Mouse (Mus musculus): ENCODE results near the gene Gm17334. TPM values are rescaled to one million over a fixed set of nuclear protein-coding genes. Genes with fewer than 3 reads are reported as not detected.

Gene Gm17334
- polyA plus RNA-seq, 1 experiment from 2014 or later = not detected

GRCm38 (mm10) chr11:53794015-53794414 is 21.0 kb upstream of the Gm17334 start:
- no peaks in the 10 kb centered on the region for H3K27me3 ChIP-seq (ENCODE audit: control insufficient read depth, insufficient read depth, low read length)
- H3K36me3 ChIP-seq (ENCODE audit: control insufficient read depth, insufficient read depth, low read length) = no peaks in the 10 kb centered on the region
- H3K4me1 ChIP-seq (ENCODE audit: control insufficient read depth, insufficient read depth, low read length) = peaks cover 4% of the 10 kb centered on the region; the same call in 1 of the 2 replicates
- no peak overlapping the region for H3K9ac ChIP-seq (ENCODE audit: low read length)
- 78% methylated on average over 3 of the region's 3 CpGs for WGBS
- H3K27ac ChIP-seq (replicated peaks; ENCODE audit: low read depth, low read length) = no peak overlapping the region
- no peak overlapping the region for H3K4me3 ChIP-seq (ENCODE audit: low read depth, low read length)
- H3K9me3 ChIP-seq (ENCODE audit: control insufficient read depth, low read length) = no peaks in the 10 kb centered on the region
- H3K4me2 ChIP-seq (ENCODE audit: low read depth, severe bottlenecking) = no peak overlapping the region
- DNase-seq (ENCODE audit: low spot score) (no peak), ATAC-seq (ENCODE audit: insufficient number of reproducible peaks, low FRiP score, low TSS enrichment, low read depth) (no peak)

GRCm38 (mm10) chr11:53792986-53793385 is 20.0 kb upstream of the Gm17334 start:
- H3K36me3 ChIP-seq (ENCODE audit: control insufficient read depth, insufficient read depth, low read length) = no peaks in the 10 kb centered on the region
- no peaks in the 10 kb centered on the region for H3K9me3 ChIP-seq (ENCODE audit: control insufficient read depth, low read length)
- peaks cover 4% of the 10 kb centered on the region; the same call in 1 of the 2 replicates for H3K4me1 ChIP-seq (ENCODE audit: control insufficient read depth, insufficient read depth, low read length)
- no peaks in the 10 kb centered on the region for H3K27me3 ChIP-seq (ENCODE audit: control insufficient read depth, insufficient read depth, low read length)
- H3K9ac ChIP-seq (ENCODE audit: low read length) = no peak overlapping the region
- ATAC-seq (ENCODE audit: insufficient number of reproducible peaks, low FRiP score, low TSS enrichment, low read depth) (no peak), DNase-seq (ENCODE audit: low spot score) (no peak)
- H3K4me3 ChIP-seq (ENCODE audit: low read depth, low read length) = no peak overlapping the region
- no peak overlapping the region for H3K4me2 ChIP-seq (ENCODE audit: low read depth, severe bottlenecking)
- H3K27ac ChIP-seq (replicated peaks; ENCODE audit: low read depth, low read length) = no peak overlapping the region
- WGBS = 73% methylated on average over 3 of the region's 3 CpGs

GRCm38 (mm10) chr11:53789277-53789676 is 16.3 kb upstream of the Gm17334 start:
- no peak overlapping the region for H3K27ac ChIP-seq (replicated peaks; ENCODE audit: low read depth, low read length)
- no peaks in the 10 kb centered on the region for H3K36me3 ChIP-seq (ENCODE audit: control insufficient read depth, insufficient read depth, low read length)
- 65% methylated on average over 3 of the region's 3 CpGs for WGBS
- no peak for ATAC-seq (ENCODE audit: insufficient number of reproducible peaks, low FRiP score, low TSS enrichment, low read depth)
- no peak for DNase-seq (ENCODE audit: low spot score)
- H3K9me3 ChIP-seq (ENCODE audit: control insufficient read depth, low read length) = no peaks in the 10 kb centered on the region
- no peak overlapping the region for H3K4me3 ChIP-seq (ENCODE audit: low read depth, low read length)
- no peaks in the 10 kb centered on the region for H3K27me3 ChIP-seq (ENCODE audit: control insufficient read depth, insufficient read depth, low read length)
- H3K4me1 ChIP-seq (ENCODE audit: control insufficient read depth, insufficient read depth, low read length) = peaks cover 4% of the 10 kb centered on the region; the same call in 1 of the 2 replicates
- no peak overlapping the region for H3K9ac ChIP-seq (ENCODE audit: low read length)
- H3K4me2 ChIP-seq (ENCODE audit: low read depth, severe bottlenecking) = no peak overlapping the region

- no peak overlapping the region for H3K9ac ChIP-seq (ENCODE audit: low read length)
- H3K4me2 ChIP-seq (ENCODE audit: low read depth, severe bottlenecking) = no peak overlapping the region
- WGBS = 75% methylated on average over 8 of the region's 8 CpGs
- no peak overlapping the region for H3K27ac ChIP-seq (replicated peaks; ENCODE audit: low read depth, low read length)
- DNase-seq (ENCODE audit: low spot score) = no peak
- H3K4me3 ChIP-seq (ENCODE audit: low read depth, low read length) = no peak overlapping the region
- no peak for ATAC-seq (ENCODE audit: insufficient number of reproducible peaks, low FRiP score, low TSS enrichment, low read depth)
- no peaks in the 10 kb centered on the region for H3K4me1 ChIP-seq (ENCODE audit: control insufficient read depth, insufficient read depth, low read length)
- no peaks in the 10 kb centered on the region for H3K9me3 ChIP-seq (ENCODE audit: control insufficient read depth, low read length)
- no peaks in the 10 kb centered on the region for H3K36me3 ChIP-seq (ENCODE audit: control insufficient read depth, insufficient read depth, low read length)
- no peaks in the 10 kb centered on the region for H3K27me3 ChIP-seq (ENCODE audit: control insufficient read depth, insufficient read depth, low read length)
Measured at GRCm38 (mm10) chr11:53788196-53788595, 15.2 kb upstream of the Gm17334 start.

- ATAC-seq (ENCODE audit: insufficient number of reproducible peaks, low FRiP score, low TSS enrichment, low read depth) (no peak), DNase-seq (ENCODE audit: low spot score) (no peak)
- no peaks in the 10 kb centered on the region for H3K4me1 ChIP-seq (ENCODE audit: control insufficient read depth, insufficient read depth, low read length)
- no peak overlapping the region for H3K4me2 ChIP-seq (ENCODE audit: low read depth, severe bottlenecking)
- H3K9me3 ChIP-seq (ENCODE audit: control insufficient read depth, low read length) = no peaks in the 10 kb centered on the region
- 88% methylated on average over 13 of the region's 13 CpGs for WGBS
- H3K4me3 ChIP-seq (ENCODE audit: low read depth, low read length) = no peak overlapping the region
- no peak overlapping the region for H3K9ac ChIP-seq (ENCODE audit: low read length)
- no peak overlapping the region for H3K27ac ChIP-seq (replicated peaks; ENCODE audit: low read depth, low read length)
- H3K36me3 ChIP-seq (ENCODE audit: control insufficient read depth, insufficient read depth, low read length) = no peaks in the 10 kb centered on the region
- no peaks in the 10 kb centered on the region for H3K27me3 ChIP-seq (ENCODE audit: control insufficient read depth, insufficient read depth, low read length)
Measured at GRCm38 (mm10) chr11:53786058-53787031, 13.4 kb upstream of the Gm17334 start.

GRCm38 (mm10) chr11:53785311-53785936 is 12.4 kb upstream of the Gm17334 start:
- Histone ChIP-seq H3K4me2 (ENCODE audit: low read depth, severe bottlenecking) (no peak overlapping the region), H3K4me1 (ENCODE audit: control insufficient read depth, insufficient read depth, low read length) (no peaks in the 10 kb centered on the region), H3K9me3 (ENCODE audit: control insufficient read depth, low read length) (no peaks in the 10 kb centered on the region), H3K9ac (ENCODE audit: low read length) (no peak overlapping the region), H3K36me3 (ENCODE audit: control insufficient read depth, insufficient read depth, low read length) (no peaks in the 10 kb centered on the region), H3K27ac (replicated peaks; ENCODE audit: low read depth, low read length) (no peak overlapping the region), H3K27me3 (ENCODE audit: control insufficient read depth, insufficient read depth, low read length) (no peaks in the 10 kb centered on the region), H3K4me3 (ENCODE audit: low read depth, low read length) (no peak overlapping the region)
- DNase-seq (ENCODE audit: low spot score) (no peak), ATAC-seq (ENCODE audit: insufficient number of reproducible peaks, low FRiP score, low TSS enrichment, low read depth) (no peak)
- 84% methylated on average over 3 of the region's 3 CpGs for WGBS

- Histone ChIP-seq H3K4me1 (ENCODE audit: control insufficient read depth, insufficient read depth, low read length) (no peaks in the 10 kb centered on the region), H3K4me3 (ENCODE audit: low read depth, low read length) (no peak overlapping the region), H3K27ac (replicated peaks; ENCODE audit: low read depth, low read length) (no peak overlapping the region), H3K9me3 (ENCODE audit: control insufficient read depth, low read length) (no peaks in the 10 kb centered on the region), H3K4me2 (ENCODE audit: low read depth, severe bottlenecking) (no peak overlapping the region), H3K9ac (ENCODE audit: low read length) (no peak overlapping the region), H3K36me3 (ENCODE audit: control insufficient read depth, insufficient read depth, low read length) (no peaks in the 10 kb centered on the region), H3K27me3 (ENCODE audit: control insufficient read depth, insufficient read depth, low read length) (no peaks in the 10 kb centered on the region)
- no peak for DNase-seq (ENCODE audit: low spot score)
- 90% methylated on average over 9 of the region's 9 CpGs for WGBS
- no peak for ATAC-seq (ENCODE audit: insufficient number of reproducible peaks, low FRiP score, low TSS enrichment, low read depth)
Measured at GRCm38 (mm10) chr11:53783288-53783687, 10.3 kb upstream of the Gm17334 start.

GRCm38 (mm10) chr11:53781964-53782363 is 9.0 kb upstream of the Gm17334 start:
- Histone ChIP-seq H3K4me1 (ENCODE audit: control insufficient read depth, insufficient read depth, low read length) (no peaks in the 10 kb centered on the region), H3K27ac (replicated peaks; ENCODE audit: low read depth, low read length) (no peak overlapping the region), H3K36me3 (ENCODE audit: control insufficient read depth, insufficient read depth, low read length) (no peaks in the 10 kb centered on the region), H3K9me3 (ENCODE audit: control insufficient read depth, low read length) (no peaks in the 10 kb centered on the region), H3K4me3 (ENCODE audit: low read depth, low read length) (no peak overlapping the region), H3K4me2 (ENCODE audit: low read depth, severe bottlenecking) (no peak overlapping the region), H3K27me3 (ENCODE audit: control insufficient read depth, insufficient read depth, low read length) (no peaks in the 10 kb centered on the region), H3K9ac (ENCODE audit: low read length) (no peak overlapping the region)
- DNase-seq (ENCODE audit: low spot score) (no peak), ATAC-seq (ENCODE audit: insufficient number of reproducible peaks, low FRiP score, low TSS enrichment, low read depth) (no peak)
- 87% methylated on average over 7 of the region's 7 CpGs for WGBS
